Mouse (Mus musculus) granulocyte monocyte progenitor cell, adult 5-6 weeks (primary cell): ENCODE measurements at regions not wholly inside any gene's neighbourhood (a gene's known extent, or its start where the extent isn't known, plus 50 kb on each side); places are given as distances from the start of the nearest gene placed in this dataset.

Source experiments
- ATAC-seq: replicated peaks from 2 replicates; pipeline ENCODE4 v1.8.0; 2016; ENCODE audit warnings: mild to moderate bottlenecking, moderate TSS enrichment, inconsistent platforms; ENCODE audit not compliant: poor library complexity, severe bottlenecking

DNA sequence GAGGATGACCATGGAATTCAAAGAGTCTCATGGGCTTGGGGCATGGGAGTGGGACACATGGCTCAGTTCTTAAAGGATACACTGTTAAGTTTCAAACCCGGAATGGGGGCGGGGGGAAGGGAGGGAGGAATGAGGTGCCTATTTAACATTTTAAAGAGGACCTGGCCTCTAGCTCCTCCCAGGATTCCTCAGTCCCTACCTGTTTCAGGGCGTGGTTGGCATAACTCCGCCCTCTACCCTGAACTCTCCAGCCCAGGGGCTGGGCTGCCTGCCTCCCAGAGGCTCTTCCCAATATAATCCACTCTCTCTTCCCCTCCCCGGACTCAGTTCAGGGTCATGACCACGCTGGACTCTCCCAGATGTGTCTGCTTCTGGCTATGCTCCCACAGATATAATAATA, 108.0 kb downstream of the 2410131K14Rik start:
- no peak for ATAC-seq

- peak; percentile 11; the same call in 1 of the 2 replicates for ATAC-seq
Measured at GRCm38 (mm10) chr5:118353689-118354088, 108.7 kb downstream of the 2410131K14Rik start.

DNA sequence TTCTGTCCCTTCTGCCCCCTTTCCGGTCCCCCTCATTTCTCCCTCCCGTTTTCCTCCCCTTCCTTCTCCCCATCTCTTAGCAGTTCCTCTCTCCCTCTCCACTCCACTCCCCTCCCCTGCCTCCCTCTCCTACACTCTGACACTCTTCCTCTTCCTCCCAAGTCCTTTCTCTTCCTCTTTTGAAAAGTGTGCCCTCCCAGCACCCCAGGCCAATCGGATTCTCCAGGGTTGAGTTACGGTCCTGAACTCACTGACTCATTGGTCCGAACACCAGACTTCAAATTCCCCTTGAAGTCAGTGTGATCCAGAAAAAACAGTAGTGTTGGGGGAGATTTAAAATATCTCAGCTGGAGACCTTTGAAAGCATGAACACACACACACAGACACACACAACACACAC, 109.1 kb downstream of the 2410131K14Rik start:
- peak; percentile 97 for ATAC-seq

DNA sequence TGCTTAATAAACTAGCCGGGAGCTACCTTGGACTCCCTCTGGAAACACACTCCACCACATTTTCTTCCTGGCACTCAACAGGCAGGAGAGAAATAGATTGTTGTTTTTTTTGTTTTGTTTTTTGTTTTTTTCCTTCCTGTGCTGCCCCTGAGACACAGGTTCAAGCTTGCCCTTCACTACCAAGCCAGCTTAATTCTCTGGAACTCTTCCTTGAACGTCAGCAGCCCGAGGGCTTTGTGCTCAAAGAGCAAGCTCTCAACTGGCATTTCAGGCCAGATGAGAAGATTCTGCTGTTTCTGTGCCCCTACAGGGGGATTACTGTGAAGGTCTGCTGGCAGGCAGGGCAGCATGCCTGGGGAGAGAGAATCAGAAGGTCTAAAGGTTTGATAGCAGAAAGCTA, 109.8 kb downstream of the 2410131K14Rik start:
- no peak for ATAC-seq

DNA sequence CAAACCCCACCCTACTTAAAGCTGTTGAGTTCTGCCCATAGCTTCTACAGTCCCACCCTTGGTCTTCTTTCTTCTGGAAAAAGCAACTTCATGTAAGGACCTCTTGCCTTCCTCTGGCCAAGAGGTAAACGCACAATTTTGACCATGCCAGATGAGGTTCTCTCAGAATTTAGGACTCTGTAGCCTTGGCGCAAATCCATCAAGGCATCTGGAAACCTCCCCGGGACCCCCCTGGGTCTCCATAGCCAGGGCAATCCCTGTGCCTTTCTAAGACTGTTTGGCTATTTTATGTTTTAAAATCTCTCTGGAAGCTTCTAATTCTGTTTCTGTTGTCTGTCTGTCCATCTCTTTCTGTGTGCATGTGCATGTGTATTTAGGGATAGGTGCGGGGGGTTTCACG, 110.3 kb downstream of the 2410131K14Rik start:
- ATAC-seq = no peak

DNA sequence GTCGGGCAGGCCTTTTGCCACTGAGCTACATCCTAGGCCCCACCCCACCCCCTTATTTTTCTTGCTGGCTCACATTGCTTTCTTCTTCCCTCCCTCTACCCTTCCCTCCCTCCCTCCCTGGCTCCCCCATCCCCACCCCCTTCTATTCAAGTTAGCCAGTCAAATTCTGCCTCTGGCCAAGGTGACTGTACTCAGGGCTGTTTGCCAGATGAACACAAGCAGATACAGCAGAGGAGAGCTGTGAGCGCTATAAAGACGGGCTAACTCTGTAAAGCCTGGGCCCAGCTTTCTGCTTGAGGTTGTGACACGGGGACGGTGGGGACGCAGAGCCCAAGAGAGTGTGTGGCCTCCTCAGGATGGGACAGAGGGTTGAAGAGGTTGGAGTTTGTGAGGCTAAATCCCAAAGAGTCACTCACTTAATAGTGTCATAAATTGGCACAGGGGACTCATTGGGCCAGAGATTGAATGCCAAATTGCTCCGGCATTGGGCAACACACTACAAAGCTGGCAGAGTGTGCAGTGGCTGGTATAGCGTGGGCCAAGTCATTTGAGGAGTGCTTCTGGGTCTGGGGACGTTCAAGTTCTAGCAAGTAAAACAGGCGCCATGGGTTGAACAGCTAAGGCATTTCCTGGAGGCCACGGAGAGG, 110.8 kb downstream of the 2410131K14Rik start:
- ATAC-seq = no peak

DNA sequence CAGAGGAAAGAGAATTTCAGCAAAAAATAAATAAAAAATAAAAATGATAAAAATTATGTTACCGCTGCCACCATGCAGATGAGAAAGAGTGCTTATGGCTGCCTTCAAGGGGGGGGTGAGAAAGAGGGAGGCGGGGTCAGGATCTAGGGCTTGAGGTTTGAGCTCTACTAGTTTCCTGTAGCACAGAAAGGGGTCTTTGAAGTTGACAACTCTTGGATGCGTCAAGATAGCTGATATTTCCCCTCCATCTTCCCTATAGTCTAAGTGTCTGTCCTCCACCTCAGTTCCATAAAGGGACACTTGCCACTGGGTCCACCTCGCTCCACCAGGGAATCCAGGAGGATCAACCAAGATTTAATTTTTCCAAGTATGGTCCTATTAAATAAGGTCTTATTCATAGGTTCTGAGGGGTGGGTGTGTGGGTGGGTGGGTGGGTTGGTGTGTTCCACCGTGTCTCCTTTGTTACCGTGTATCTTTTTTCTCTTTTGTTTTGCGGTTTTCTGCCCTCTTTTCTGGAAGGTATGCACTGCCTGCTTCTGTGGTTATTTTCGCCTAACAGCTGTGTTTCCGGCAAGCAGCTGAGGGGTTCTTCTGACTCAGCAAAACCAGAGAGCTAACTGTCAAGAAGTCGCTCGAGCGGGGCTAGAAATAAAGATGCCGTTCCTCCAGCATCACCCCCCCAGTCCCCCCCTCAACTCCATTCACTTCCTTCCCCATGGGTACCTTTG, 114.8 kb downstream of the 2410131K14Rik start:
- peak; percentile 67 for ATAC-seq

DNA sequence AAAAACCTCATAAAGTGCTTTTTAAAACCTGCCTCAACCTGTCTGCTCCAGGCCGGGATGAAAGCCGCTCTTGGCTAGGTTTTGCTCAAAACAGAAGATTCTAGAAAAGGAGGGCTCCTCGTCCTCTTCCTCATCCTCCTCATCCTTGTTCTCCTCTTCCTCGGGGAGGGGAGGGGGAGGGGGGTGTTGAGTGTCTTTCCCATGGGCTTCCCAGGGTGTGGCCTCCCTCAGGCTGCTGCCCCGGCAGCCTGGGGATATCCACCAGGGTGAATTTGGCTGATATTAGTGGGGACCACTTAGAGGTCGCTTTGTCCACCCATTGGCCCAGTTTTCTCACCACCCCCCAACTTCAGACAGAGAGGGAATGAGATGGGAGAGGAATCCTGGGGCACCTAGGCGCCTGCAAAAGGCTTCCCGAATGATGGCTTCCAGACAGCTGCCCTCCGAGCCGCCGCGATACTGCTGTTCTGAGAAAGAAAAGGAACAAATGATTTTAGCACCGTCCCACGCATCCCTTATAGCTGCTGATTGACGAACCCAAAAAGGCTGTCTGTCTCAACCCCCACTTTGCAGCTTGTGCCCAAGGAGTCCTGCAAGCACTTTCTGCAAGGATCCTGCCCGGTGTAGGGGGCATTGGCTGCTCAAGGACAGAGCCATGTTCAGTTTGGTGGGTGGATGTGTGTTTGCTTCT, 115.5 kb downstream of the 2410131K14Rik start:
- ATAC-seq = no peak

DNA sequence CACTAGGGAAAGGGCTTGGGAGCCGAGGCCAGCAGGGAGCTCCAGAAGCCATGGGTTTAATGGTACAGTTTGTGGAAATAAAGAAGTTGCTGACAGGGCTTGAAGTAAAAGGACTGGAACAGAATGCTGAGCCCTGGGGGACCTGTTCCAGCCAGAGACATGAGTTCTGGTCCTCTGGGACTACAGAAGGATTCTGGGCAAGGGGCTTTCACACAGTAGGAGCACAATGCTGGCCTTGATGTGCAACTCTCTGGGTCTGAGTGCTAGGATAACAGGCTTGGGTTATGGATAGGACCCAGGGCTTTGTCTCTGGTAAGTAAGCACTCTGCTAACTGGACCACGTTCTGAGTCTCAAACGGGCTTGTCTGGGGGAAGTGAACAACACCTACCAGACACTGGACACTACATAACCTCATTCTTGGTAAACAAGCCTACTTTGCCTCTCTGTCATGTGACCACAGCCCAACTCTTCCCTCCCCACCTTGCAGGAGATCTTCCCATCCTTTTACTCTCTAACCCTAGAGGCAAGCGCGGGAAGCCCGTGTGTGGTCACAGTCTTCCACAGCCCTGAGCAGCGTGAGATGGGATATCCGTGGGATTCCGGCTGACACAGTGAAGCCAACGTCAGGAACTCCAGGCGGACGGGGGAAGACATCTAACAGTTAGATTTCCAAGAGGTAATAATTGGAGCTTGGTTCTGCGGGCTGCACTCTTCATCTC, 116.3 kb downstream of the 2410131K14Rik start:
- no peak for ATAC-seq

DNA sequence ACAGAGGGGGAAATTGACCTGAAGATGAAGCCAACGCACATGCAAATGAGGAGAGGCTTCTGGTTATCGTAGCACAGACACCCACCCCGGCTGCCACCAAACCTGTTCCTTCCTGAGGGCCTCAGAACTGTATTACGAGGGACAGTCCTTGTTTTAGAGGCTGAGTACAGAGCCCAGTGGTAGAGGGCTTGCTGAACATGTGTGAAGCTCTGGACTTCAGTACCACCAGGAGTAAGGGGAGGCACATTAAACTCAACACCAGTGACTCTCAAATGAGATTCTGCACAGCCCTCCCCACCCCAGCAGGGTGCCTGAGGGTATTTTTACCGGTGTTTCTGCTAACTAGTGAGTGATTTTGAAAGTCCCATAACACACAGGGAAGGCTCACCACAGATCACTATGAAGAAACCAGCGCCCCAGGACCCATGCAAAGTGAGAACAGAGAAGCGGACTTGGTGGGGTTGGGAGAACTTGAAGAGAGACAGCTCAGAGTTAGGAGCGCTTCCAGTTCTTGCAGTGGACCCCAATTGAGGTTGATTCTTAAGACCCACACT, 116.9 kb downstream of the 2410131K14Rik start:
- peak; percentile 36 for ATAC-seq

- 0 out of 2 replicates have a peak, but pooled peaks have one; percentile 12 for ATAC-seq
Measured at GRCm38 (mm10) chr5:118362738-118363137, 117.7 kb downstream of the 2410131K14Rik start.

- ATAC-seq = no peak
Measured at GRCm38 (mm10) chr5:118363154-118363553, 118.1 kb downstream of the 2410131K14Rik start.

- no peak; the same call in 1 of the 2 replicates for ATAC-seq
Measured at GRCm38 (mm10) chr5:118364646-118365045, 119.6 kb downstream of the 2410131K14Rik start.

GRCm38 (mm10) chr5:118365196-118365595, 120.2 kb downstream of the 2410131K14Rik start:
- no peak for ATAC-seq

- no peak for ATAC-seq
Measured at GRCm38 (mm10) chr5:118365651-118366050, 120.6 kb downstream of the 2410131K14Rik start.

DNA sequence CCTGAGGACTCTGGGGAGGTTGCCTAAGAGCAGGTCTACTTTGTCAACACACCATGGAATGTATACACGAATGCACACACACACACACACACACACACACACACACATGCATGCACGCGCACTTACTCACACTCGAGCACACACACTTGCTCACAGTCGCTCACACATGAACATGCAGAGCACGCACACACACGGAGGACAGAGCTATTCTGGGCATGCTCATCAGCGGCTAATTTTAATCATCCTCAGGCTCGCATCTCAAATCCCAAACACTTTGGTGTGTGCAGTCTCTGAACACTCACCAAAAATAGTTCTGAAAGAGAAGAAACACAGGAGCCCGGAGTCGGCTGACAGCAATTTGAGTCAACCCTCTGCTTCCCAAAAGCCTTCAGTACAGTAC, 122.0 kb downstream of the 2410131K14Rik start:
- ATAC-seq = no peak

DNA sequence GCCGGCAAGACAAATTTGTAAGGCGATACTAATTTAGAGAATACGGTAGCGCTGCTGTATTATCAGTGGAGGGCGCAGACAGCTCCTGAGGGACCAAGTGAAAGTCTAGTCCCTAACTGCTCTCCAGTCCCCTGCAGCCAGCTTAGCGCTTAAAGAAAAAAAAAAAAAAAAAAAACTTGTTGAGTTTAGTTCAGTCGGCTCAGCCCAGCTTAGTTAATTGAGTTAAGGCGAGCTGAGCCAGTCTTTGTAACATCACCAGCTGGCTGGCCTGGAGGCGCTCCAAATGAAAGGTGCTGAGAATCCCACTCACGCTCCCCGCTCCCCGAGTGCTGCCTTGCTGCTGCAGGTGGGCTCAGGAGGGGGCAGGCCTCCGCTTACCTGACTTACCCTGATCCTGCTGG, 128.6 kb downstream of the 2410131K14Rik start:
- no peak for ATAC-seq

DNA sequence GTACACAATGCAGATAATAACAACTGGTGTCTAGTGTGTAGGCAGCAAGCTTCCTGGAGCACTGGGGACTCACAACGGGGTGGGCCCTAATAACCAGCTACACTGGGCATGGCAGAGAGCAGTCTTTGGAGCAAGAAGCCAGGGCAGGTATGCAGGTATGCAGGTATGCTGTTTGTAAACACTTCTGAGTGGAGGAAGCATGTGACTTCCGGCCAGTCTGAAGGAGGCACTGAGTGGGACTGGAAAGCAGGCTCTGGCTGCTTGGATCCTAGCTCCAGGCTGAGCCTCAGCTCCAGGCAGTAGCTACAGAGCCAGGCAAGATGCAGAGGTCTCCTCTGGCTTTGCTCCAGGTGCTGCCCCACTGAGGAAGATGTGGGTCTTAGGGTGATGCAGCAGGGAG, 129.9 kb downstream of the 2410131K14Rik start:
- no peak for ATAC-seq

GRCm38 (mm10) chr5:118375916-118376315, 130.9 kb downstream of the 2410131K14Rik start:
- peak; percentile 23 for ATAC-seq

GRCm38 (mm10) chr5:118376478-118376877, 131.5 kb downstream of the 2410131K14Rik start:
- ATAC-seq = peak; percentile 60
